Mouse (Mus musculus): Measurements from ENCODE around the gene Hus1. TPM values are rescaled to one million over a fixed set of nuclear protein-coding genes. Genes with fewer than 3 reads are reported as not detected.
A peak's percentile ranks its signal among the peaks of the same experiment; 100 is the strongest.

Gene Hus1
- polyA plus RNA-seq, 1 experiment = 4.1 TPM

DNA sequence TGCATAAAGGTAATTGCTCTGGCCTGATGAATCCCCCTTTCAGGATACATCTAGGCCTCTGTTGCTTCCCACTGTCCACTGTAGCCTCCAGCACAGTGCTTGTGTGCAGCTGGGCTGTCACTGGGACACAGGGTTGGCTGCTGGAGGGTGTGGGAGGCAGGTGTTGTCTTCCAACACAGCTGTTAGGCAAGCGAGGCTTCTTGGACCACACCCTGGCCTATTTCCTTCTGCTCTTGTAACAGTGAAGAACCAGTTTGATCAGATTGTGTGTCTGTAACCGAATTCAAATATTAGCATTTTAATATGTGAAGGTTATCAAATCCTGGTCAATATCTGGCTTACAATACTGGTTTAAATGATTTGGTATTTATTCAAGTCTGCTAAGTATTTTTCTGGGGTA, 40.9 kb upstream of the Hus1 start:
- Histone ChIP-seq H3K4me3 (no peak overlapping the region), H3K4me2 (ENCODE audit: low read depth) (no peak overlapping the region), H3K36me3 (ENCODE audit: control insufficient read depth, insufficient read depth) (no peaks in the 10 kb centered on the region), H3K79me2 (ENCODE audit: control insufficient read depth, insufficient read depth) (no peaks in the 10 kb centered on the region), H3ac (ENCODE audit: control insufficient read depth, insufficient read length) (no peak overlapping the region), H3K27me3 (ENCODE audit: control insufficient read depth, insufficient read depth, insufficient read length) (peaks cover 24% of the 10 kb centered on the region)
- no peak for TF ChIP-seq USF1 (IDR thresholded peaks at IDR 0.05; ENCODE audit: low read depth)
- TF ChIP-seq MYOG (IDR thresholded peaks at IDR 0.05; ENCODE audit: control insufficient read depth in 1 of 3, insufficient read depth in 1 of 3, insufficient read length in 2 of 3, low read depth in 2 of 3) = no peak
- no peak for TF ChIP-seq POLR2AphosphoS2 (IDR thresholded peaks at IDR 0.05; ENCODE audit: insufficient read length, low read depth)

- TF ChIP-seq MAX (IDR thresholded peaks at IDR 0.05; ENCODE audit: low read depth) (no peak), TCF3 (IDR thresholded peaks at IDR 0.05; ENCODE audit: insufficient read length, low read depth) (no peak), POLR2AphosphoS2 (IDR thresholded peaks at IDR 0.05; ENCODE audit: insufficient read length, low read depth) (no peak), MYOD1 (IDR thresholded peaks at IDR 0.05; ENCODE audit: control insufficient read depth in 1 of 3, insufficient read length in 2 of 3, low read depth in 2 of 3) (no peak), REST (IDR thresholded peaks at IDR 0.05; ENCODE audit: insufficient read depth, insufficient read length) (no peak), E2F4 (IDR thresholded peaks at IDR 0.05; ENCODE audit: insufficient read depth) (no peak), SRF (IDR thresholded peaks at IDR 0.05; ENCODE audit: control insufficient read depth, insufficient read length, low read depth) (no peak), USF1 (IDR thresholded peaks at IDR 0.05; ENCODE audit: low read depth) (no peak), TCF12 (IDR thresholded peaks at IDR 0.05; ENCODE audit: insufficient read depth, poor library complexity, severe bottlenecking) (no peak), CEBPB (IDR thresholded peaks at IDR 0.05; ENCODE audit: insufficient read depth, poor library complexity, severe bottlenecking) (no peak), MYOG (IDR thresholded peaks at IDR 0.05; ENCODE audit: control insufficient read depth in 1 of 3, insufficient read depth in 1 of 3, insufficient read length in 2 of 3, low read depth in 2 of 3) (no peak), POLR2A (IDR thresholded peaks at IDR 0.05; ENCODE audit: insufficient read length, low read depth) (no peak)
- H3K79me2 ChIP-seq (ENCODE audit: control insufficient read depth, insufficient read depth) = no peaks in the 10 kb centered on the region
- peaks cover 24% of the 10 kb centered on the region for H3K27me3 ChIP-seq (ENCODE audit: control insufficient read depth, insufficient read depth, insufficient read length)
- no peak overlapping the region for H3ac ChIP-seq (ENCODE audit: control insufficient read depth, insufficient read length)
- no peak overlapping the region for H3K4me3 ChIP-seq
- no peak overlapping the region for H3K4me2 ChIP-seq (ENCODE audit: low read depth)
- no peaks in the 10 kb centered on the region for H3K36me3 ChIP-seq (ENCODE audit: control insufficient read depth, insufficient read depth)
Observed at GRCm38 (mm10) chr11:9050241-9050640, 39.2 kb upstream of the Hus1 start.

GRCm38 (mm10) chr11:9048703-9049060, 37.7 kb upstream of the Hus1 start, which contains the start of gene Sun3:
Sun3 (minus strand) TSS chr11:9048991.
- H3K4me3 ChIP-seq = peak within 1 kb of the TSS; percentile 9
- TF ChIP-seq USF1 (IDR thresholded peaks at IDR 0.05; ENCODE audit: low read depth) (no peak), POLR2A (IDR thresholded peaks at IDR 0.05; ENCODE audit: insufficient read length, low read depth) (no peak), SRF (IDR thresholded peaks at IDR 0.05; ENCODE audit: control insufficient read depth, insufficient read length, low read depth) (no peak), REST (IDR thresholded peaks at IDR 0.05; ENCODE audit: insufficient read depth, insufficient read length) (no peak)
- H3K79me2 ChIP-seq (ENCODE audit: control insufficient read depth, insufficient read depth) = no peaks in the 10 kb centered on the region
- H3ac ChIP-seq (ENCODE audit: control insufficient read depth, insufficient read length) = no peak within 1 kb of the TSS
- peaks cover 24% of the 10 kb centered on the region for H3K27me3 ChIP-seq (ENCODE audit: control insufficient read depth, insufficient read depth, insufficient read length)
- no peaks in the 10 kb centered on the region for H3K36me3 ChIP-seq (ENCODE audit: control insufficient read depth, insufficient read depth)
- peak within 1 kb of the TSS; percentile 82 for H3K4me2 ChIP-seq (ENCODE audit: low read depth)

- no peak within 1 kb of the TSS for H3ac ChIP-seq (ENCODE audit: control insufficient read depth, insufficient read length)
- TF ChIP-seq USF1 (IDR thresholded peaks at IDR 0.05; ENCODE audit: low read depth) (no peak), REST (IDR thresholded peaks at IDR 0.05; ENCODE audit: insufficient read depth, insufficient read length) (no peak), CEBPB (IDR thresholded peaks at IDR 0.05; ENCODE audit: insufficient read depth, poor library complexity, severe bottlenecking) (no peak), MYOD1 (IDR thresholded peaks at IDR 0.05; ENCODE audit: control insufficient read depth in 1 of 3, insufficient read length in 2 of 3, low read depth in 2 of 3) (no peak), POLR2A (IDR thresholded peaks at IDR 0.05; ENCODE audit: insufficient read length, low read depth) (no peak), TCF3 (IDR thresholded peaks at IDR 0.05; ENCODE audit: insufficient read length, low read depth) (no peak), SRF (IDR thresholded peaks at IDR 0.05; ENCODE audit: control insufficient read depth, insufficient read length, low read depth) (no peak), E2F4 (IDR thresholded peaks at IDR 0.05; ENCODE audit: insufficient read depth) (no peak), POLR2AphosphoS2 (IDR thresholded peaks at IDR 0.05; ENCODE audit: insufficient read length, low read depth) (no peak), TCF12 (IDR thresholded peaks at IDR 0.05; ENCODE audit: insufficient read depth, poor library complexity, severe bottlenecking) (no peak), MYOG (IDR thresholded peaks at IDR 0.05; ENCODE audit: control insufficient read depth in 1 of 3, insufficient read depth in 1 of 3, insufficient read length in 2 of 3, low read depth in 2 of 3) (no peak), MAX (IDR thresholded peaks at IDR 0.05; ENCODE audit: low read depth) (no peak)
- H3K79me2 ChIP-seq (ENCODE audit: control insufficient read depth, insufficient read depth) = no peaks in the 10 kb centered on the region
- H3K4me2 ChIP-seq (ENCODE audit: low read depth) = peak within 1 kb of the TSS; percentile 82
- H3K4me3 ChIP-seq = peak within 1 kb of the TSS; percentile 9
- H3K27me3 ChIP-seq (ENCODE audit: control insufficient read depth, insufficient read depth, insufficient read length) = peaks cover 20% of the 10 kb centered on the region
- H3K36me3 ChIP-seq (ENCODE audit: control insufficient read depth, insufficient read depth) = no peaks in the 10 kb centered on the region
Observed at GRCm38 (mm10) chr11:9048011-9048702, 37.2 kb upstream of the Hus1 start, which contains the start of gene Gm11992. Gm11992 (plus strand) TSS chr11:9048594.

DNA sequence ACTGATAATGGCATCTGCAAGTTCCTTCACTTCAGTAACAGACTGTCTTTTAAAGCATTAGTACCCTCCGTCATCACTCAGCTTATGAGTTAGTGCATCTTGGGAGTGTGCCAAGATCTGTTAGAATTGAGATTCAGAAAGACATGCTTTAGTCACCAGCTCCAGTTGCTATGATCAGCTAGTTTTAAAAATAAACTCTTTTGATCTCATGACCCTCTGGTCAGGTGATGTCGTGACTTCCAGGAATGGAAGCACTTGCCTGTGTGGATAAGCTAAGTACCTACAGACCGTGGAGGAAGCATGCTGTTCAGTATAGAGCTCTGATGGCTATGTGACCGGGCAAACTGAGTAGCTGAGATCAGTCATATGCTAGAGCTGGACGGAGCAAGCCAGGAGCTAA, 36.1 kb upstream of the Hus1 start:
- Histone ChIP-seq H3K4me3 (no peak overlapping the region), H3K79me2 (ENCODE audit: control insufficient read depth, insufficient read depth) (no peaks in the 10 kb centered on the region), H3K4me2 (ENCODE audit: low read depth) (no peak overlapping the region), H3ac (ENCODE audit: control insufficient read depth, insufficient read length) (no peak overlapping the region), H3K36me3 (ENCODE audit: control insufficient read depth, insufficient read depth) (no peaks in the 10 kb centered on the region), H3K27me3 (ENCODE audit: control insufficient read depth, insufficient read depth, insufficient read length) (peaks cover 20% of the 10 kb centered on the region)
- no peak for TF ChIP-seq POLR2AphosphoS2 (IDR thresholded peaks at IDR 0.05; ENCODE audit: insufficient read length, low read depth)
- no peak for TF ChIP-seq REST (IDR thresholded peaks at IDR 0.05; ENCODE audit: insufficient read depth, insufficient read length)
- TF ChIP-seq SRF (IDR thresholded peaks at IDR 0.05; ENCODE audit: control insufficient read depth, insufficient read length, low read depth) = no peak
- no peak for TF ChIP-seq USF1 (IDR thresholded peaks at IDR 0.05; ENCODE audit: low read depth)
- no peak for TF ChIP-seq MAX (IDR thresholded peaks at IDR 0.05; ENCODE audit: low read depth)
- no peak for TF ChIP-seq MYOG (IDR thresholded peaks at IDR 0.05; ENCODE audit: control insufficient read depth in 1 of 3, insufficient read depth in 1 of 3, insufficient read length in 2 of 3, low read depth in 2 of 3)

Measured in myocyte (in vitro differentiated cells).